In genomic region chr7:19282385-19282784, GRCm38 (mm10) we compare ENCODE assay signal across 8 mouse cellular contexts. TPM values are rescaled to one million over a fixed set of nuclear protein-coding genes. Genes with fewer than 3 reads are reported as not detected.
DNase-seq lines count a peak whose midpoint lies in the region; ATAC-seq and TF ChIP-seq lines count a peak whose summit lies in the region.

Gene Rtn2 (plus strand): TSS chr7:19282624.

- peak; percentile 65 for DNase-seq in 3T3-L1 (ENCODE audit: low read depth, low spot score)
- DNase-seq in adrenal gland, postnatal 14 days, result peak; percentile 89
- peak; percentile 90 for DNase-seq in embryonic facial prominence, embryonic 10.5 days (ENCODE audit: low spot score)
- DNase-seq in kidney, adult 2 months, result peak; percentile 83
- DNase-seq in spleen, postnatal 36 days (ENCODE audit: low spot score in 2 of 2), result peak; percentile 66 to 69

- peak within 1 kb of the TSS; percentile 51 for H3K9ac ChIP-seq in limb, embryonic 13.5 days
- peak within 1 kb of the TSS; percentile 98 for H3K9ac ChIP-seq in midbrain, embryonic 15.5 days

- H3K36me3 ChIP-seq in embryonic facial prominence, embryonic 10.5 days (replicated peaks), result peaks cover 8% of the 10 kb centered on the region
- no peaks in the 10 kb centered on the region for H3K36me3 ChIP-seq in kidney, adult 2 months (ENCODE audit: control insufficient read depth, insufficient read depth, low read length)
- no peaks in the 10 kb centered on the region for H3K36me3 ChIP-seq in limb, embryonic 13.5 days
- H3K36me3 ChIP-seq in midbrain, embryonic 15.5 days (replicated peaks), result peaks cover 11% of the 10 kb centered on the region; the same call in 1 of the 2 replicates

- H3K4me2 ChIP-seq in limb, embryonic 13.5 days (replicated peaks), result peak within 1 kb of the TSS; percentile 97
- peak within 1 kb of the TSS; percentile 64 for H3K4me2 ChIP-seq in midbrain, embryonic 15.5 days

- H3K27me3 ChIP-seq in embryonic facial prominence, embryonic 10.5 days (replicated peaks; ENCODE audit: low read depth, poor library complexity, severe bottlenecking), result peaks cover 70% of the 10 kb centered on the region
- 0 out of 2 replicates have a peak, but pooled peaks cover 2% of the 10 kb centered on the region for H3K27me3 ChIP-seq in kidney, adult 2 months (replicated peaks; ENCODE audit: control insufficient read depth, insufficient read depth, low read length)
- H3K27me3 ChIP-seq in limb, embryonic 13.5 days, result peaks cover 67% of the 10 kb centered on the region
- H3K27me3 ChIP-seq in midbrain, embryonic 15.5 days (replicated peaks), result peaks cover 40% of the 10 kb centered on the region

- H3K4me1 ChIP-seq in embryonic facial prominence, embryonic 10.5 days, result peaks cover 28% of the 10 kb centered on the region
- H3K4me1 ChIP-seq in kidney, adult 2 months (ENCODE audit: control insufficient read depth, insufficient read depth, low read length), result no peaks in the 10 kb centered on the region
- peaks cover 18% of the 10 kb centered on the region for H3K4me1 ChIP-seq in limb, embryonic 13.5 days
- H3K4me1 ChIP-seq in midbrain, embryonic 15.5 days, result peaks cover 29% of the 10 kb centered on the region

- peak within 1 kb of the TSS; percentile 85 for H3K27ac ChIP-seq in embryonic facial prominence, embryonic 10.5 days (replicated peaks)
- no peak within 1 kb of the TSS for H3K27ac ChIP-seq in kidney, adult 2 months (ENCODE audit: insufficient read depth, low read depth, low read length)
- no peak within 1 kb of the TSS for H3K27ac ChIP-seq in limb, embryonic 13.5 days
- H3K27ac ChIP-seq in midbrain, embryonic 15.5 days, result peak within 1 kb of the TSS; percentile 93

- 1% methylated on average over 37 of the region's 37 CpGs for WGBS in embryonic facial prominence, embryonic 10.5 days
- WGBS in kidney, adult 2 months, result 1% methylated on average over 37 of the region's 37 CpGs
- WGBS in limb, embryonic 13.5 days, result 2% methylated on average over 35 of the region's 37 CpGs
- under 1% methylated on average over 35 of the region's 37 CpGs for WGBS in midbrain, embryonic 15.5 days

- no peak for TF ChIP-seq CTCF in kidney, adult 2 months (conservative IDR thresholded peaks at IDR 0.05; ENCODE audit: insufficient read depth, insufficient read length, low read depth, low read length)

- ATAC-seq in granulocyte monocyte progenitor cell, adult 5-6 weeks (replicated peaks; ENCODE audit: poor library complexity, severe bottlenecking), result peak; percentile 77
- ATAC-seq in limb, embryonic 13.5 days (ENCODE audit: low FRiP score, low read depth), result peak; percentile 69
- peak; percentile 83 for ATAC-seq in midbrain, embryonic 15.5 days (replicated peaks)

- TF ChIP-seq POLR2A in kidney, adult 2 months (IDR thresholded peaks at IDR 0.05; ENCODE audit: low read depth, low read length), result no peak

- no peaks in the 10 kb centered on the region for H3K9me3 ChIP-seq in embryonic facial prominence, embryonic 10.5 days
- H3K9me3 ChIP-seq in limb, embryonic 13.5 days, result no peaks in the 10 kb centered on the region
- H3K9me3 ChIP-seq in midbrain, embryonic 15.5 days, result no peaks in the 10 kb centered on the region

- peak within 1 kb of the TSS; percentile 82 for H3K4me3 ChIP-seq in embryonic facial prominence, embryonic 10.5 days
- H3K4me3 ChIP-seq in kidney, adult 2 months (ENCODE audit: insufficient read depth, low read depth, low read length), result peak within 1 kb of the TSS; percentile 23
- H3K4me3 ChIP-seq in limb, embryonic 13.5 days, result peak within 1 kb of the TSS; percentile 59
- peak within 1 kb of the TSS; percentile 87 for H3K4me3 ChIP-seq in midbrain, embryonic 15.5 days

RNA-seq across cellular contexts. Expression of gene Rtn2, which starts in this region (rescaled TPM):
- total RNA-seq in adrenal gland, postnatal 14 days (2021), result 6.0 and 7.9 TPM in 2 replicates
- polyA plus RNA-seq in embryonic facial prominence, embryonic 10.5 days (2016; fragmentation: Nextera tagmentation; extraction: Ambion mirVana), result 16.6 and 18.8 TPM in 2 replicates
- total RNA-seq in granulocyte monocyte progenitor cell, adult 5-6 weeks (2014; fragmentation: Nextera tagmentation), result not detected in 2 replicates
- not detected in 2 replicates for total RNA-seq in granulocyte monocyte progenitor cell, adult 5-6 weeks (2017)
- 7.6 and 19.1 TPM in 2 replicates for polyA plus RNA-seq in kidney, adult 2 months (2012; rRNA removed)
- 20.2 and 20.9 TPM in 2 replicates for polyA plus RNA-seq in limb, embryonic 13.5 days (2015; fragmentation: Nextera tagmentation; extraction: Ambion mirVana)
- polyA plus RNA-seq in midbrain, embryonic 15.5 days (2015; fragmentation: Nextera tagmentation; extraction: Ambion mirVana), result 112 and 121 TPM in 2 replicates

Comparison
In these comparisons a context has a peak if more than half of its experiments do, and no peak if none do; other contexts are left out.
1. Peak in ATAC-seq in granulocyte monocyte progenitor cell, adult 5-6 weeks; RNA of the gene not detected or under 1 TPM.
2. H3K27ac ChIP-seq: peak in embryonic facial prominence, embryonic 10.5 days (single experiment) and midbrain, embryonic 15.5 days (single experiment); none in kidney, adult 2 months (single experiment) and limb, embryonic 13.5 days (single experiment).
3. H3K4me3 ChIP-seq: peak in every context shown above with its lines; median percentile 87 in midbrain, embryonic 15.5 days; 82 in embryonic facial prominence, embryonic 10.5 days; 59 in limb, embryonic 13.5 days; 23 in kidney, adult 2 months.
4. Peak in every context shown above with its lines, with median percentiles within 50 percentile points of each other: DNase-seq and ATAC-seq.